Mouse (Mus musculus) right cerebral cortex, postnatal 14 days (tissue): ENCODE results near the gene Tgm2.

Experiments used
- DNase-seq: peaks from one replicate; pipeline ENCODE4 v3.0.0; 2022

The Tgm2 gene

GRCm38 (mm10) chr2:158138778-158139177 is 7.5 kb downstream of the Tgm2 start:
- DNase-seq = no peak

- DNase-seq = no peak
These were observed 8.5 kb downstream of the Tgm2 start for GRCm38 (mm10) chr2:158137771-158138170.

GRCm38 (mm10) chr2:158136205-158136604 is 10.0 kb downstream of the Tgm2 start:
- no peak for DNase-seq

GRCm38 (mm10) chr2:158133050-158133449 is 13.2 kb downstream of the Tgm2 start:
- no peak for DNase-seq

GRCm38 (mm10) chr2:158132320-158132719 is 13.9 kb downstream of the Tgm2 start:
- DNase-seq = no peak

- DNase-seq = no peak
These were observed 14.9 kb downstream of the Tgm2 start for GRCm38 (mm10) chr2:158131197-158131835.

GRCm38 (mm10) chr2:158130391-158130986 is 15.7 kb downstream of the Tgm2 start:
- DNase-seq = peak; percentile 27

- DNase-seq = no peak
These were observed 16.8 kb downstream of the Tgm2 start for GRCm38 (mm10) chr2:158129291-158130002.

GRCm38 (mm10) chr2:158128461-158129130 is 17.6 kb downstream of the Tgm2 start:
- DNase-seq = no peak

- no peak for DNase-seq
These were observed 18.4 kb downstream of the Tgm2 start for GRCm38 (mm10) chr2:158127872-158128271.

GRCm38 (mm10) chr2:158127245-158127644 is 19.0 kb downstream of the Tgm2 start:
- DNase-seq = no peak

GRCm38 (mm10) chr2:158122814-158123213 is 23.4 kb downstream of the Tgm2 start:
- no peak for DNase-seq

- peak; percentile 42 for DNase-seq
These were observed 24.4 kb downstream of the Tgm2 start for GRCm38 (mm10) chr2:158121645-158122326.

- DNase-seq = no peak
These were observed 25.4 kb downstream of the Tgm2 start for GRCm38 (mm10) chr2:158120868-158121267.

- no peak for DNase-seq
These were observed 26.0 kb downstream of the Tgm2 start for GRCm38 (mm10) chr2:158120211-158120610.

GRCm38 (mm10) chr2:158119145-158119544 is 27.1 kb downstream of the Tgm2 start:
- no peak for DNase-seq

GRCm38 (mm10) chr2:158116653-158117052 is 29.6 kb downstream of the Tgm2 start:
- no peak for DNase-seq

- no peak for DNase-seq
These were observed 30.3 kb downstream of the Tgm2 start for GRCm38 (mm10) chr2:158115838-158116453.

- DNase-seq = no peak
These were observed 31.3 kb downstream of the Tgm2 start for GRCm38 (mm10) chr2:158114931-158115330.

GRCm38 (mm10) chr2:158113591-158114257 is 32.5 kb downstream of the Tgm2 start:
- peak; percentile 22 for DNase-seq

GRCm38 (mm10) chr2:158109516-158109915 is 36.7 kb downstream of the Tgm2 start:
- no peak for DNase-seq
